Mouse (Mus musculus): Measurements from ENCODE around the gene Enc1. TPM values are rescaled to one million over a fixed set of nuclear protein-coding genes. Genes with fewer than 3 reads are reported as not detected.

Gene Enc1
- polyA plus RNA-seq, 1 experiment from 2014 or later: 82.4 TPM

GRCm38 (mm10) chr13:97223856-97224255, 17.0 kb upstream of the Enc1 start:
- no peak overlapping the region for H3K4me2 ChIP-seq (replicated peaks)
- H3K36me3 ChIP-seq (replicated peaks; ENCODE audit: control insufficient read depth, insufficient read depth): no peaks in the 10 kb centered on the region
- no peak for DNase-seq (ENCODE audit: low spot score)
- no peaks in the 10 kb centered on the region for H3K9me3 ChIP-seq (ENCODE audit: control insufficient read depth, low read length)
- H3K4me3 ChIP-seq (replicated peaks; ENCODE audit: low read length): no peak overlapping the region
- no peaks in the 10 kb centered on the region for H3K4me1 ChIP-seq (replicated peaks; ENCODE audit: control insufficient read depth, insufficient read depth, low read length)
- H3K27ac ChIP-seq: no peak overlapping the region
- H3K27me3 ChIP-seq (ENCODE audit: control insufficient read depth, insufficient read depth, low read length): no peaks in the 10 kb centered on the region
- H3K9ac ChIP-seq: no peak overlapping the region
- ATAC-seq (ENCODE audit: low FRiP score): no peak
- WGBS: 84% methylated on average over 8 of the region's 8 CpGs

- H3K27ac ChIP-seq: no peak overlapping the region
- no peak overlapping the region for H3K4me3 ChIP-seq (replicated peaks; ENCODE audit: low read length)
- DNase-seq (ENCODE audit: low spot score): no peak
- no peaks in the 10 kb centered on the region for H3K36me3 ChIP-seq (replicated peaks; ENCODE audit: control insufficient read depth, insufficient read depth)
- H3K27me3 ChIP-seq (ENCODE audit: control insufficient read depth, insufficient read depth, low read length): no peaks in the 10 kb centered on the region
- H3K4me2 ChIP-seq (replicated peaks): no peak overlapping the region
- H3K9me3 ChIP-seq (ENCODE audit: control insufficient read depth, low read length): no peaks in the 10 kb centered on the region
- no peaks in the 10 kb centered on the region for H3K4me1 ChIP-seq (replicated peaks; ENCODE audit: control insufficient read depth, insufficient read depth, low read length)
- H3K9ac ChIP-seq: no peak overlapping the region
- ATAC-seq (ENCODE audit: low FRiP score): no peak
- WGBS: 82% methylated on average over 10 of the region's 10 CpGs
These were observed 16.4 kb upstream of the Enc1 start for GRCm38 (mm10) chr13:97224341-97224982.

- H3K27ac ChIP-seq: no peak overlapping the region
- H3K36me3 ChIP-seq (replicated peaks; ENCODE audit: control insufficient read depth, insufficient read depth): no peaks in the 10 kb centered on the region
- no peak overlapping the region for H3K9ac ChIP-seq
- WGBS: 77% methylated on average over 17 of the region's 17 CpGs
- H3K27me3 ChIP-seq (ENCODE audit: control insufficient read depth, insufficient read depth, low read length): no peaks in the 10 kb centered on the region
- ATAC-seq (ENCODE audit: low FRiP score) (no peak), DNase-seq (ENCODE audit: low spot score) (no peak)
- H3K9me3 ChIP-seq (ENCODE audit: control insufficient read depth, low read length): no peaks in the 10 kb centered on the region
- no peak overlapping the region for H3K4me3 ChIP-seq (replicated peaks; ENCODE audit: low read length)
- no peak overlapping the region for H3K4me2 ChIP-seq (replicated peaks)
- no peaks in the 10 kb centered on the region for H3K4me1 ChIP-seq (replicated peaks; ENCODE audit: control insufficient read depth, insufficient read depth, low read length)
These were observed 15.8 kb upstream of the Enc1 start for GRCm38 (mm10) chr13:97225130-97225529.

- 89% methylated on average over 3 of the region's 3 CpGs for WGBS
- no peak overlapping the region for H3K4me2 ChIP-seq (replicated peaks)
These were observed 13.1 kb upstream of the Enc1 start for GRCm38 (mm10) chr13:97227795-97228194.

GRCm38 (mm10) chr13:97230101-97230500, 10.8 kb upstream of the Enc1 start:
- no peak for ATAC-seq (ENCODE audit: low FRiP score)
- WGBS: 80% methylated on average over 3 of the region's 3 CpGs
- Histone ChIP-seq H3K4me3 (replicated peaks; ENCODE audit: low read length) (no peak overlapping the region), H3K4me2 (replicated peaks) (no peak overlapping the region), H3K9ac (no peak overlapping the region), H3K4me1 (replicated peaks; ENCODE audit: control insufficient read depth, insufficient read depth, low read length) (no peaks in the 10 kb centered on the region; the same call in 1 of the 2 replicates), H3K27me3 (ENCODE audit: control insufficient read depth, insufficient read depth, low read length) (no peaks in the 10 kb centered on the region), H3K36me3 (replicated peaks; ENCODE audit: control insufficient read depth, insufficient read depth) (no peaks in the 10 kb centered on the region), H3K9me3 (ENCODE audit: control insufficient read depth, low read length) (no peaks in the 10 kb centered on the region), H3K27ac (no peak overlapping the region)
- no peak for DNase-seq (ENCODE audit: low spot score)

More at GRCm38 (mm10) chr13:97227795-97228194, 13.1 kb upstream of the Enc1 start:
- no peaks in the 10 kb centered on the region for H3K9me3 ChIP-seq (ENCODE audit: control insufficient read depth, low read length)
- no peaks in the 10 kb centered on the region for H3K4me1 ChIP-seq (replicated peaks; ENCODE audit: control insufficient read depth, insufficient read depth, low read length)
- ATAC-seq (ENCODE audit: low FRiP score) (no peak), DNase-seq (ENCODE audit: low spot score) (no peak)
- no peak overlapping the region for H3K4me3 ChIP-seq (replicated peaks; ENCODE audit: low read length)
- H3K9ac ChIP-seq: no peak overlapping the region
- no peaks in the 10 kb centered on the region for H3K27me3 ChIP-seq (ENCODE audit: control insufficient read depth, insufficient read depth, low read length)
- H3K27ac ChIP-seq: no peak overlapping the region
- no peaks in the 10 kb centered on the region for H3K36me3 ChIP-seq (replicated peaks; ENCODE audit: control insufficient read depth, insufficient read depth)

GRCm38 (mm10) chr13:97233092-97233491, 7.8 kb upstream of the Enc1 start:
- H3K9ac ChIP-seq: no peak overlapping the region

GRCm38 (mm10) chr13:97234785-97235417, 6.0 kb upstream of the Enc1 start:
- Histone ChIP-seq H3K27ac (no peak overlapping the region), H3K27me3 (ENCODE audit: control insufficient read depth, insufficient read depth, low read length) (no peaks in the 10 kb centered on the region), H3K4me2 (replicated peaks) (peak overlapping the region; percentile 57), H3K36me3 (replicated peaks; ENCODE audit: control insufficient read depth, insufficient read depth) (no peaks in the 10 kb centered on the region), H3K9ac (peak overlapping the region; percentile 55), H3K4me1 (replicated peaks; ENCODE audit: control insufficient read depth, insufficient read depth, low read length) (peaks cover 14% of the 10 kb centered on the region; the same call in 1 of the 2 replicates), H3K4me3 (replicated peaks; ENCODE audit: low read length) (peak overlapping the region; percentile 24), H3K9me3 (ENCODE audit: control insufficient read depth, low read length) (no peaks in the 10 kb centered on the region)
- DNase-seq (ENCODE audit: low spot score): peak; percentile 93
- 19% methylated on average over 17 of the region's 17 CpGs for WGBS
- peak; percentile 77 for ATAC-seq (ENCODE audit: low FRiP score)

More at GRCm38 (mm10) chr13:97233092-97233491, 7.8 kb upstream of the Enc1 start:
- WGBS: 80% methylated on average over 2 of the region's 2 CpGs
- Histone ChIP-seq H3K4me2 (replicated peaks) (no peak overlapping the region), H3K27me3 (ENCODE audit: control insufficient read depth, insufficient read depth, low read length) (no peaks in the 10 kb centered on the region), H3K27ac (no peak overlapping the region), H3K4me1 (replicated peaks; ENCODE audit: control insufficient read depth, insufficient read depth, low read length) (peaks cover 5% of the 10 kb centered on the region; the same call in 1 of the 2 replicates), H3K9me3 (ENCODE audit: control insufficient read depth, low read length) (no peaks in the 10 kb centered on the region), H3K36me3 (replicated peaks; ENCODE audit: control insufficient read depth, insufficient read depth) (no peaks in the 10 kb centered on the region), H3K4me3 (replicated peaks; ENCODE audit: low read length) (no peak overlapping the region)
- ATAC-seq (ENCODE audit: low FRiP score) (no peak), DNase-seq (ENCODE audit: low spot score) (no peak)

GRCm38 (mm10) chr13:97235911-97236310, 5.0 kb upstream of the Enc1 start:
- DNase-seq (ENCODE audit: low spot score): no peak
- no peak overlapping the region for H3K27ac ChIP-seq
- peaks cover 20% of the 10 kb centered on the region for H3K4me1 ChIP-seq (replicated peaks; ENCODE audit: control insufficient read depth, insufficient read depth, low read length)
- WGBS: 40% methylated on average over 6 of the region's 6 CpGs
- no peak overlapping the region for H3K4me2 ChIP-seq (replicated peaks)
- no peak overlapping the region for H3K4me3 ChIP-seq (replicated peaks; ENCODE audit: low read length)
- no peaks in the 10 kb centered on the region for H3K27me3 ChIP-seq (ENCODE audit: control insufficient read depth, insufficient read depth, low read length)
- no peak overlapping the region for H3K9ac ChIP-seq
- no peak for ATAC-seq (ENCODE audit: low FRiP score)
- no peaks in the 10 kb centered on the region for H3K36me3 ChIP-seq (replicated peaks; ENCODE audit: control insufficient read depth, insufficient read depth)
- no peaks in the 10 kb centered on the region for H3K9me3 ChIP-seq (ENCODE audit: control insufficient read depth, low read length)

- H3K27me3 ChIP-seq (ENCODE audit: control insufficient read depth, insufficient read depth, low read length): no peaks in the 10 kb centered on the region
- no peaks in the 10 kb centered on the region for H3K9me3 ChIP-seq (ENCODE audit: control insufficient read depth, low read length)
- no peak overlapping the region for H3K4me2 ChIP-seq (replicated peaks)
- peak overlapping the region; percentile 93; the same call in 1 of the 2 replicates for H3K27ac ChIP-seq
- peaks cover 20% of the 10 kb centered on the region for H3K4me1 ChIP-seq (replicated peaks; ENCODE audit: control insufficient read depth, insufficient read depth, low read length)
- no peak for ATAC-seq (ENCODE audit: low FRiP score)
- WGBS: 20% methylated on average over 3 of the region's 3 CpGs
- no peak for DNase-seq (ENCODE audit: low spot score)
- no peaks in the 10 kb centered on the region for H3K36me3 ChIP-seq (replicated peaks; ENCODE audit: control insufficient read depth, insufficient read depth)
- H3K9ac ChIP-seq: no peak overlapping the region
- no peak overlapping the region for H3K4me3 ChIP-seq (replicated peaks; ENCODE audit: low read length)
These were observed 3.2 kb upstream of the Enc1 start for GRCm38 (mm10) chr13:97237700-97238099.
